Mouse (Mus musculus): ENCODE measurements around the gene Slco2a1.
A peak's percentile ranks its signal among the peaks of the same experiment; 100 is the strongest.

Gene Slco2a1

DNA sequence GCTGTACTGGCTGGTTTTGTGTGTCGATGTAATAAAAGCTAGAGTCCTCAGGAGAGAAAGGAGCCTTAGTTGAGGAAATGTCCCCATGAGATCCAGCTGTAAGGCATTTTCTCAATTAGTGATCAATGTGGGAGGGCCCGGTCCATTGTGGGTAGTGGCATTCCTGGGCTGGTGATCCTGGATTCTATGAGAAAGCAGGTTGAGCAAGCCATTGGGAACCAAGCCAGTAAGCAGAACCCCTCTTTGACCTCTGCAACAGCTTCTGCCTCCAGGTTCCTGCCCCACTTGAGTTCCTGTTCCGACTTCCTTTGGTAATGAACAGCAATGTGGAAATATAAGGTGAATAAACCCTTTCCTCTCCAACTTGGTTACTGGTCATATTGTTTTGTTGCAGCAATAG lies 6.1 kb upstream of the Slco2a1 start:
- no peak for DNase-seq (ENCODE audit: low read depth, low spot score)

DNA sequence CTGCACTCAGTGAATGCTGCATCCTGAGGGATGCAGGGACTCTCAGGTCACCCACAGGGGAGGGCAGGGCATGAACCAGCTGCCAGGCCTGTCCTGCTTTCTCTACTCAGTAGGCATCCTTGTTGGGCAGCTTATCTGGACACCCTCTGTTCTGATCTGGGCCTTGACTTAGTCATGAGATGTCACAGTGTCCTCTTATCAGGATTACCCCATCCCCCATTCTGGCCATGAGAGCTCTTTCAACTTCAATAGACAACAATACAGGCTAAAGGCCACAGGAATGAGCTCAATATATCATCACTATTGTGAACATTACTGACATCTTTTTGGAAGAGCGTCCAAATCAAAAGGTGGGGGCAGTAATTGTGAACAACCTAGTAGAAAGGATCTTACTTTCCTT lies 3.4 kb upstream of the Slco2a1 start:
- DNase-seq (ENCODE audit: low read depth, low spot score): no peak

DNA sequence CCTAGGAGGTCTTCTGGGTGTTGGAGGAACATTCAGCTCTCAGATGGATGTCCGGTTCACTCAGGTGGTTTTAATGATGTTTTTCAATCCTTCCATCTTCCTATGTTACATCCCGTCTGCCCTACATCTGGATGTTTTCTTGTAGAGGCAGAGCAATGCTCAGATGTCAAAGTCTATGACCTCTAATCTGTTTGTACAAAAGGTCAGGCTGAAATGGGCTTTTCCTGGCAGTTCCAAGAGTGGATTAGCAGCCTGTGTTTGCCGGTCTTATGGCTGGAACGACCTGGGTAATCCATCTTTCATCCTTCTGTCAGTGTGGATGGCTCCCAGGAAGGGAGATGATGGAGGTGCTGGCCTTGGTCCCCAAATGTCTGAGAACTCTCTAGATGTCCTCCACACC lies 2.6 kb upstream of the Slco2a1 start:
- no peak for DNase-seq (ENCODE audit: low read depth, low spot score)

DNA sequence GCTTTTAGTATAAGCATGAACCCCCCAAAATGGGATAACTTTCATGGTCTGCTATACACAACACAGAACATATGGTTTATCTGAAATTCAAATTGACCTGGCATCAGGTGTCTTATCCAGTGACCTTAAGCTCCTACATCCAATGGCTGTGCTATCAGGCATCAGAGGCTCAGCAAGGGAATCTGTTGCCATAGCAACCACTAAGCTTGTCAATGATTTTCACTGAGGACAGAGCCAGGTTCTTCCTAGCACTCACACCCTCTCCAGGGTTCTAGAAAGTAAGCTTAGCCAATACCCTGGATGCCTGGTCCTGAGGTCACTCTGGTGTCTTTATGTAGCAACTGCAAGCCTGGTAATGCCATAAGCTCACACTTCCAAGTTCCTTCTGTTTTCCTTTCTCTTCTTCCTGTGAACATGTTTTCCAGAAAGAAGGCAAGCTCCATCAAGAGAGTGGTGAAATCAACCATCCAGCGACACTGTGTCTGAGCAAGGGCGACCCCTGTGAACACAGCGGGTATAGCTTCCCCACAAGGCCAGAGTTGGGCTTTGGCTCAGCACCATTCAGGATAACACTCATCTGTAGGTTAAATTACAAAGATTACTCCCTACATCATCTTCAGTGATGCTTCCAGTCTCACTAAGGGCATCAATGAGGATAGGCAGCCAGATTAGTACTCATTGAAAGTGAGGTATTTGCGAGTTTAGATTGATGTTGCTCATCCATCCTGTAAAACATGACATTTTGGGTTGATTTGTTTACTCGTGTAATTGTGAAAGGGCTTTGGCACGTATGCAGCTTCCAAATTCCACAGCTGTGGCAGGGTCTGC lies 2.0 kb downstream of the Slco2a1 start:
- DNase-seq (ENCODE audit: low read depth, low spot score): peak; percentile 37

DNA sequence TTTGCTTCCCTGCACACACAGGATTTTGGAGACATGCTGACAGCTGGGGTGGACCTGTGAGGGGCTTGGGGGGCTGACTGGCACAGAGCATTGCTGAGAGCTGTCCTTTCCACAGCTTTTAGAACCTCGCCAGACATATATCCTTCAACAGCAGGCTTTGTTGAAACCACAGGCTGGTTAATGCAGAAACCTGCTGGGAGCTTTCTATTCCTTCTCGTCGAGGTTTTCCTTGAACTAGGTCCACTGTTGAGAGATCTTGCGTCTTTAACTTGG lies 2.6 kb downstream of the Slco2a1 start:
- no peak for DNase-seq (ENCODE audit: low read depth, low spot score)

DNA sequence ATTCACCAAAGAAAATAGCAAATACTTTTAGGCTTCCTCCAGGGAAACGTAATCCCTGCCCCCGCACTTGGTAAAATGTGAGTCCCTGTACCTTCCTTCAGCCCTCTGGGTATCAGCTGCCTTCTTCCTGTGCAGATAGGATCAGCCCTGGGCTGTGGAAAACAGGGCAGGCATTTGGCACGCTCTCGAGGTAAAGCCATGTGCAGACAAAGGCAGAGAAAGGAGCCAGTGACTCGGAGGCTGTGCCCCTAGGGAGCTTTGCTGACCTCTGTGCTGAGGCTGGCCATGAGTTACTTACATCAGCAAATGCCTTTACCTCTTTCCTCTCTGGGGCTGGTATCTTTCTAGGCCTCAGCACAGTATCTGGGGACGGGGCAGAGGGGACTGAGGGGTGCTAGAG lies 4.4 kb downstream of the Slco2a1 start:
- no peak for DNase-seq (ENCODE audit: low read depth, low spot score)

DNA sequence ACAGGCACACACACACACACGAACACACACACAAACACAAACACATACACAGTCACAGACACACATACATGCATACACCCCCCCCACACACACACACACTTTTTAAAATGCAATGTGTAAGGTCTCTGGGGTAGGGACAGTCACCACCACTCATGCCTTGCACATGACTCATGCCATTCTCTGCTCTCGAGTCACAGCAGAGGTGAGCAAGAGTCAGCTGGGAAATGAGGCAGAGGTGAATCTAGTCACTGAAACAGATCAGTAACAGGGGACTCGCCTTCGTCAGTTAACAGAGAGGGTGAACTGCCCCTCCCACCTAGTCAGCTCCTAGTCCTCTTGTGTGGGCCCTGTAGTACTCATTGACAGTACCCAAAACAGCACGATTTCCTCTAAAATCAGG lies 5.3 kb downstream of the Slco2a1 start:
- no peak for DNase-seq (ENCODE audit: low read depth, low spot score)

DNA sequence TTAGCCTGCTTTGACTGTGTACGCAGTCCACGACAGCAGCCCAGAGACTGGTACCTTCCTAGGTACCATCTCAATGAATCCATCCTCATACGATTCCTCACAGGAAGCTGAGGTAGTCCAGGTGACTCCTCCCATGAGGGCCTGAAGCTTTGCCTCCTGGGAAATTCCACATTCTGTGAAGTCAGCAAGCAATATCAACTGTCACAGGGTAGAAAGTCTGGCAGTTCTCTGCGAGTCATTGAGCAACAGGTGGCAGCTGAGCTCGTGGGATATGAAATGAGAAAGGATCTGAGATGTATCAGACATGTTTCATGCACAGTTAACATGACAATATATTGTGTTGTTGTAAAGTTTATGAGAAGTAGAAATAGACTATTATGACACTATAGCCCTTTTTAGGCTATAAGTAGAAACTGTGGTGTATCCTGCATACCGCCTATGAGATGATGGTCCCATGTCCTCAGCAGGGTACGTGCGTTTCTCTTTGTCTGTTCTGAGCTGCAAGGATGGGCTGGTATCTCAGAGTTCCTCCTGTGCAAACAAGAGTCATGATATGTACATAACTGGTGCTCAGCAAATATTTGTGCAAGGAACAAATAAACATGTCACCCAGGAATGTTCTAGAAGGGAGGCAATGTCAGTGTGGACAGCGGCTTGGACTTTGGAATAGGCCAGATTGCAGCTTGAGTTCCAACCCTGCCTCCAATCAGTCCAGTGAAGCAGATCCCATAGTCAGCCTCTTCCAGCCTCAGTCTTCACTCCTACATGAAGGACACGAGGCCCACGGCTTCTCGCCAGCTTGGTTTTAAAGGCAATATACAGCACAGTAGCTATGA lies 7.5 kb downstream of the Slco2a1 start:
- no peak for DNase-seq (ENCODE audit: low read depth, low spot score)

DNA sequence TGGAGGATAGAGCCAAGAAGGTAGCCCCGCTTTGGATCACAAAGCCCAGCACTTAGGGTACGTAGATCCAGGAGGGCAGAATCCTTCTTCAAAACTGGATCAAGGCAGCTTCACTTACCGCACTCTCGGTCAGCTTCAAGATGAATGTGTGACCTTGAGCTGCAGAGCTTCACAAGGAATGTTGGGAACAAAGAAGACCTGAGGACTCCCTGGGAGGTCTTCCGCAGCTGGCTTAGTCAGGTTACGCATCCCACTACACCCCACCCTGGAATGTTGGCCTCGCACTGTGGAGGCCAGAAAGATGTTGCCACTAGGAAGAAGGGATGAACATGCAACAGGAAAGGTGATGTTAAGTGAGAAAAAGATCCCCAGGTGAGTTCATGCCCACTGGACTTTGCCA lies 11.9 kb downstream of the Slco2a1 start:
- no peak for DNase-seq (ENCODE audit: low read depth, low spot score)

DNA sequence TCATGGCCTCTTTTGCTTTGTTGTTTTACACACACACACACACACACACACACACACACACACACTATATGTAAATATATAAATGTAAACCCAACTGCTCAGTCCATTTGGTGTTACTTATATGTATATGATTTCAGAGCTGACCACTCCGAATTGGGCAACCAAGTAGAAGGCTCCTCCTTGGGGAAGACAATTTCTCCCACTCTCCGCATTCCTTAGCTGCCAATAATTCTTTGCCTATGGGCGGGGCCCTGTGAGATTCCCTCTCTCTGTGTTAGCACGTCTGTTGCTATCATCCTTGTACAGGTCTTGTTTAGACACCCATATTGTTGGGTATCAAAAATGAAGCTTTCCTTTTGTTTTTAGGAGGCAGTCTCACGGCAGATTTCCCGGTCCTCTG lies 15.8 kb downstream of the Slco2a1 start:
- DNase-seq (ENCODE audit: low read depth, low spot score): no peak

DNA sequence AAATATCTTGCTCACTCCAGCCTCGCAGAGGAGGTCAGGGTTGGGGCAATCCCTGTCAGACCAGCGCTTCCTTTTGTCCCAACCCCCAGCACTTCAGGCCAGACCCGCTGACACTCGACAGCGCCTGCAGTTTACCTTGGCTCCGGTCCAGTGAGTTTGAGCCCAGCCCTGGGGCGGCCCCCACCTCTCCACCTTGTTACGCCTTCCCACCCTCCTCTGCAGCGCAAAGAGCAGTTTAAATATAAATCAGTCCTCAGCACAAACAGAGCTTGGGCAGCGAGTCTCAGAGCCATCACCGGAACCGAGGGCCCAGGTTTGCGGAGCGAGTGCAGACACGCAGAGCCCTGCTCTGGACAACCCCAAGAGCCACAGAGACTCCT lies 19.2 kb downstream of the Slco2a1 start:
- DNase-seq (ENCODE audit: low read depth, low spot score): no peak

DNA sequence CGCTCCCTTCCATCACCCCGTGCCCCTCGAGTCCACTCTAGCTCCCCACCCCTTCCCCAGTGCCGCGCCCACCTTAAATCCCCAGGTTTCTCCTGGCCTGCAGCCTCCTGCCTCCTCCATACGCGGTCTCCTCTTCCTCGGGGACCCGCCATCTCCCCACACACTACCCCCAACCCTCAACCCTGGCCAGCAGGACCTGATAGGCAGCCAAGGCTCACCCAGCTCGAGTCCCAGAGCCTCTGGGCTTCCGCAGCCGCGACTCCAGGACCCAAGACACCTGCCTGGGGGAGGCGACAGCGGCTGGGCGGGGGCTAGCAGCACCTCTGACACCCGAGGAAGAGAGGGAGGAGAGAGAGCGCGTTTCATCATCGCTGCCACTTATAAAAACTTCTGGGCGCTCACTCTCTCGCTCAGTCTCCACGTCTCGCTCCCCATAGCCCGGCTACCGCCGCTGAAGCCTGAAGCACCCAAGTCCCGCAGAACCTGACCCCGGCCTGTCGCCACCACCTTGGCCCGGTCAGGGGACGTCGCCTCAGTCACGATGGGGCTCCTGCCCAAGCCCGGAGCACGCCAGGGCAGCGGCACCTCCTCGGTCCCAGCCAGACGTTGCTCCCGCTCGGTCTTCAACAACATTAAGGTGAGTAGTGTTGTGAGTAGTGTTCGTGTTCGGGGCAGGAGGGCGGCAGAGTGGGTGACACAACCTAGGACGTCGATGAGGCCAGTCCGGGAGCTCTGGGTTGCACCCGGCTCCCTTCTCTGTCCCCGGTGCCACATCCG lies 19.8 kb downstream of the Slco2a1 start:
- no peak for DNase-seq (ENCODE audit: low read depth, low spot score)

DNA sequence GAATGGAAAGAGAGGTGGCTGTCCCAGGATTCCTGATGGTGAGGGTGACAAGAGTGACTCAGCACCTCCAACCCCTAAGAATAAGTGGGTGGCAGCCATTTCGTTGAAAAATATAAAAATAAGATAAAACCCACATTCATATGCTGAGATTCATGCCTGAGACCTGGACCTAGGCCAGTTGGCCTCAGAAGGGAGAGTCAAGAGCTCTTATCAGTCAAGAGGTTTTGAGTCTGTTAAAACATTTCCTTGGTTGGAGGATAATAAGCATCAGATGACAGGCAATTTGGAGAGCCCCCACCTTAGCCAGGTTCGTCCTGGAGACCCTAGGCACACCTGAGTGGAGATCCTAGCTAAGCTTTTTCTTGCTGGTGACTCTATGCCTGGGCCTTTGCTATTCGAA lies 21.6 kb downstream of the Slco2a1 start:
- no peak for DNase-seq (ENCODE audit: low read depth, low spot score)

DNA sequence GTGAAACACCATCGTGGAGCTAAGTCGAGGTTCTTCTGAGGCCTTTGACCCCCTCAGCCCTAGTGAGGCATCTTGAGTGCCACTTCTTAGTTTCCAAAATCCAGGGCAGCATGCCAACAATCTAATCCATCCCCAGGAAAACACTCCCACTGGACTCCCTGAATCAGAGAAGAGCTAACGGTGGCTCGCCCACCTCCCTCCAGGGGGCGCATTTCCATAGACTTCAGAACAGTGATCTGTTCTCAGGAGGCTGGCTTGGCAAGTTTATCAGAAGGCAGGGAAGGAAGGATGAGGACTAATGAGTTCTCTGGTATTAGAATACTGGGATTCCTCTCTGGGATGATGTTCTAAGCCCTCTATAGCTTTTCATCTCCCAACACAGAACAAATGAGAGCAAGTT lies 24.9 kb downstream of the Slco2a1 start:
- DNase-seq (ENCODE audit: low read depth, low spot score): peak; percentile 70

DNA sequence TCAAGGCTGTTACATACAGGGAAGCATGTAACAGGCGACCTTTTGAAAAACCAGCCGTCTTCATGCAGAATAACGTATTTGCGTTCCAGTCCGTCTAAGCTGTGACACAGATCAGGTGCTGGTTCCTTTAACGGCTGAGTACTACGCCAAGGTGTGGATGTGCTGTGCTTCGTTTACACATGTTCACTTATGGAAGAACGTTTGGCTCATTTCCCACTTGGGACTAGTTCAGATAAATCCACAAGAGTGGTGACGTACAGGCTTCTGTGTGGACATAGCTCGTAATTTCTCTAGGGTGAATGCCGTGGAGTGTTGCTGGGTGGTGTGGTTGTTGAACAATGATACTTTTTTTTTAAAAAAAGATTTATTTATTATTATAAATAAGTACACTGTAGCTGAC lies 26.2 kb downstream of the Slco2a1 start:
- DNase-seq (ENCODE audit: low read depth, low spot score): no peak

DNA sequence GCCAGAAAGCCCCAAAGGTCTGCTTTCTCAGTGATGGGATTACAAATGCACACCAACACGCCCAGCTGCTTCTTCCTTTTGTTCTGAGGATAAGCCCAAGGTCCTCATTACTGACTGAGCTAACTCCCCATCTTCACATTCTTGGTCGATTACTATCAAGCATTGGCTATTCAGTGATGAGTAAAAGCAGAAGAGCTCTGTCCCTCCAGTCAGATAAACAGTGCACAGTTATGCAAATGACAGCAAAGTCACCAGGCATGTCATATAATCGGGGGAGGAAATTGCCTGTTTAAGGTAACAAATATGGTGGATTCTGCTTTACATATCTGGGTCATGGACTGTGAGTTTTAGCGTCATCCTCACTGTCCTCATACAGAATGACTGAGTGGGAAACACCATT lies 35.6 kb downstream of the Slco2a1 start:
- no peak for DNase-seq (ENCODE audit: low read depth, low spot score)

DNA sequence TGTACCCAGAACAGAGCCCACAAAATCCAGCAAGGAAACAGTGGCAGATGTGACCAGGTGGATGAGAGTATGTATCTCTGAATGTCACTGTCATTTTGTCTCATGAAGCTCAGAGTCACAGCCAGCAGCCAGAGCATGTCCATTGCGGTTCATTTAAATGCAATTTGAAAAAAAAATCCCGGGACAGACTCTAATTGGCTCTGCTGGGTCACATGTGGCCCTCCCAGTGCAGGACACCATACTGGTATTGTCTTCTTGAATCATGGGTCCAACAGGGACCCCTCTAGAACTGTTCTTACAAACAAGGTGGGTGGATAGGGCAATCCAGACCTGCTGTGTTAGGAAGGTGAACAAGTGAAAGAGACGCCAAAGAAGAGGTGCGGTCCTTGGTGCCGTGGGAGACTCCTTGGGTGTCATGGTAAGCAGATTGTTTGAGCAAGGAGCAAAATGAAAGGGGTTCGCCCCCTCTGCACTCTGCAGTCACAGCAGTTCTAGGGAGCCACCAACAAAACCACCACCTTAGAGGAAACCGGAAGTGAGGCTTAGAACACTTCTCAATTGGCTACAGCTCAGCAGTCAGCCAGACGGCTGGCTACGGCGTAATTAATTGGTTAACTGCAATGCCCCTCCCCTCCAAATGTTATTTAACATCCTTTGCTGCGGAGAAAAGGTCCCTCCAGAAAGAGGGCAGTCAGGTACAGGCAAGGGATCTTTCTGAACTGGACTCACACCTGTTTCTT lies 38.8 kb downstream of the Slco2a1 start:
- no peak for DNase-seq (ENCODE audit: low read depth, low spot score)

DNA sequence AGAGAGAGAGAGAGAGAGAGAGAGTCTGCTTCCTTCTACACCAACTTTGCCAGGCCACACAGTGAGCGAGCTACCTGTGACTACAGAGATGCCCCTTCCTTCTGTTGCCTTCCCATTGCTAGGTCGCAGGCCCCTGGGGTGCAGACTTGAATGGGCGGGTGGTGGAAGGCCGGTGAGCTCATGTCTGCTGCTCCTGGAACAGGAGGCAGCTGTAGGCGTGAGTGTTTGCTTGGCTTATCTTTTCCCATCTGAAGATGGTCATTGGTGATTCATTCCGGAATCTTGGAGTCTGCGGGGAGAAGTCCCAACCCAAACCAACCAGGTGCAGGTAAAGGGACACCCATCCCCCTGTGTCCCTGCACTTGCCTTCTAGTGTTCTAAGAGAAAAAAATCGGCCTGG lies 40.5 kb downstream of the Slco2a1 start:
- DNase-seq (ENCODE audit: low read depth, low spot score): peak; percentile 4

DNA sequence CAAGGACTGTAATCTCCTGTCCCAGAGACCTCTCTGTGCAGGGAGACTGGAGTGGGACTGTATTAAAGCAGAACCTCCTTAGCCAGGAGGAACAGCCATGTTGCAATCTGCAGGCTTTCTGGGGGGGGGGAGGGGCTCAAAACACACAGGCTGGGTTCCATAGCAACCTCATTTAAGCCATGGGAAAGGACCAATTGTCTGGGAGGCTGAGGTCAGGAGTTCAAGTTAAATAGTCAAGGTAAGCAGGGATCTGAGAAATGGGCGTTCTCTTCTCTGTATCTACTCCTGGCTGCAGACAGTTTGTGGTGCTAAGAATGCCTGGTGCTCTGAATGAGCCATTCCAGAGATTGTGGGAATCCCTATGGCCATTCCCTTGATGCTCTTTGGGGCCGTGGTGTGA lies 41.5 kb downstream of the Slco2a1 start:
- no peak for DNase-seq (ENCODE audit: low read depth, low spot score)

DNA sequence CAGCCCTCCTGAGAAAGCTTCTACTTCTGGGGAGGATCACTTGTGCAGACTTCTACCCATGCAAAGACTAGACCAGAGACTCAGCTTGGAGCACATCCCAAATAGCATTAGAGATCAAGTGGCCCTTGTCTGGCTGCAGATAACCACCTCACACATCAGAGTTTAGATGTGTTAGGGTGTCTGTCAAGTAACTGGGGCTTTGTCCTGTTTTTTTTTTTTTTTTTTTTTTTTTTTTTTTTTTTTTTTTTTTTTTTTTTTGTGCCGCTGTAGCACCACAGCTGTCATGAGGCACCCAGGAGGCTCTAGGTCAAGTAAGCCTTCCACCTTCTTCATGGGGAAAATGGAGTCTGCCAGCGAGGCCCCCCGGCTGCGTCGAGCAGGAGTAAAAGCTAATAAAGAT lies 42.7 kb downstream of the Slco2a1 start:
- DNase-seq (ENCODE audit: low read depth, low spot score): no peak

DNA sequence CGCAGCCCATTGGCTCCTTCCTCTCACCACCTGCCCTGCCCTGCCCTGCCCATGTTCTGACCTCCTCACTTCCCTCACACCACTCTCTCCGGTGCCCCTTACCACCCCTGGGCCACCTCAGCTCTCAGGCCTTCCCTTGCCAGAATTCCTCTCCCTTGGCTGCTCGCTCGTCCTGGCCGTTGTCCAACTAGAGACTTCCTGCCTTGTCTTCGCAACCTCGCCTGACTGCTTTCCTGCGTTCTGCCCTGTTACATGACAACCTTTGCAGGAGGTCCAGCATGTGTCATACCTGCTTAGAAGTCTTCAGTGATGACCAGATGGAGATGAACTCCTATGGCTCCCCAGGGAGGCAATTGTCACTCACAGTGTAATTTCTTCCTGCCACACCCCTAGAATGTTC lies 43.7 kb downstream of the Slco2a1 start:
- no peak for DNase-seq (ENCODE audit: low read depth, low spot score)

DNA sequence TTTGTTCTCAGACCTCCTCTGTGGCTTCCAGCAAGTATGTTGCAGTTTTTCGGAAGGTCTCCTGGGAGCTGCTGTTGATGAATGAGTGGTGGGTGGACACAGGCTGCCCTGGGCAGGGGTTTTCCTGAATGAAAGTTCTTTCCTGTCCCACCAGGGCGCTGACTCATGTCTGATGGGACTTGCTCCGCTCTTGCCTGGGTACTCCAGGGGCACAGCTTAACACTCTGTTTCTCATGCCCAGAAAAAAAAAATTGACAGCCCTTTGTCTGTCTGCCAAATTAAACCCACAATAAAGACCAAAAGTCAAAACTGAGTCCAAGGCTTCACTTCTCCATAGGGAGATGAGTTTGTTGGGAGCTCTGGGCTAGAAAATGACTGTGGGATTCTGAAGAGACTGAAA lies 44.9 kb downstream of the Slco2a1 start:
- no peak for DNase-seq (ENCODE audit: low read depth, low spot score)

All from brain, adult 2 months (tissue).